Mouse (Mus musculus) MEL (cell line): ENCODE data around the gene Ctnnd2. TPM values are rescaled to one million over a fixed set of nuclear protein-coding genes. Genes with fewer than 3 reads are reported as not detected.

Experiments used
- DNase-seq: peaks from one replicate; pipeline ENCODE4 v3.0.0; 2011; ENCODE audit warnings: low read depth, low spot score
- H3K27ac ChIP-seq: 2 replicates; pipeline ENCODE4 v1.5.1; 2012; ENCODE audit warnings: low read depth, mild to moderate bottlenecking, control low read depth, low read length, moderate library complexity; ENCODE audit not compliant: control insufficient read depth
- H3K27me3 ChIP-seq, 2 experiments: fragments of 150-350 bp in 1 of 2; sonication (generic) in 1 of 2; 2 replicates each; pipeline ENCODE4 v1.6.1; 2012; ENCODE audit warnings: low read length in 2 of 2, mild to moderate bottlenecking in 2 of 2, improper control_type of control experiment in 1 of 2, moderate library complexity in 1 of 2; ENCODE audit not compliant: insufficient read depth in 2 of 2, control insufficient read depth in 1 of 2
- H3K36me3 ChIP-seq, 2 experiments: 2 replicates each; pipeline ENCODE4 v1.6.1; 2012 to 2014; ENCODE audit warnings: low read length in 2 of 2, improper control_type of control experiment in 1 of 2, inconsistent platforms in 1 of 2, mild to moderate bottlenecking in 1 of 2; ENCODE audit not compliant: insufficient read depth in 2 of 2, control insufficient read depth in 1 of 2
- H3K4me1 ChIP-seq, 2 experiments: fragments of 150-350 bp in 1 of 2; sonication (generic) in 1 of 2; 2 replicates each; pipeline ENCODE4 v1.6.1; 2012; ENCODE audit warnings: low read length in 2 of 2, improper control_type of control experiment in 1 of 2, mild to moderate bottlenecking in 1 of 2; ENCODE audit not compliant: insufficient read depth in 2 of 2, control insufficient read depth in 1 of 2
- H3K4me3 ChIP-seq, 2 experiments: fragments of 150-350 bp in 1 of 2; sonication (generic) in 1 of 2; 2 replicates each; pipeline ENCODE4 v1.5.1; 2012; ENCODE audit warnings: low read depth in 2 of 2, low read length in 2 of 2, mild to moderate bottlenecking in 2 of 2, moderate library complexity in 2 of 2, control low read depth in 1 of 2, improper control_type of control experiment in 1 of 2; ENCODE audit not compliant: control insufficient read depth in 1 of 2, insufficient read depth in 1 of 2
- H3K79me2 ChIP-seq: 2 replicates; pipeline ENCODE4 v1.6.1; 2012; ENCODE audit warnings: mild to moderate bottlenecking, low read length, moderate library complexity; ENCODE audit not compliant: control insufficient read depth, poor library complexity, insufficient read depth
- H3K9ac ChIP-seq: 2 replicates; pipeline ENCODE4 v1.6.1; 2012; ENCODE audit warnings: low read depth, mild to moderate bottlenecking, control low read depth, low read length, moderate library complexity; ENCODE audit not compliant: control insufficient read depth, poor library complexity, severe bottlenecking
- H3K9me3 ChIP-seq: fragments of 150-350 bp; sonication (generic); replicated peaks from 2 replicates; pipeline ENCODE4 v1.6.1; 2012; ENCODE audit warnings: mild to moderate bottlenecking, low read length, improper control_type of control experiment, moderate library complexity; ENCODE audit not compliant: insufficient read depth
- CHD1 ChIP-seq: IDR thresholded peaks from 2 replicates; pipeline ENCODE4 v1.6.1; 2012; ENCODE audit warnings: low read depth, mild to moderate bottlenecking, inconsistent platforms, low read length, improper control_type of control experiment
- CHD2 ChIP-seq: IDR thresholded peaks from 2 replicates; pipeline ENCODE4 v1.6.1; 2011; ENCODE audit warnings: low read length, improper control_type of control experiment
- E2F4 ChIP-seq: IDR thresholded peaks from 2 replicates; pipeline ENCODE4 v1.6.1; 2011; ENCODE audit warnings: low read depth, low read length, improper control_type of control experiment, borderline replicate concordance
- EP300 ChIP-seq, 2 experiments: IDR thresholded peaks; 2 replicates each; pipeline ENCODE4 v1.6.1; 2011; ENCODE audit warnings: improper control_type of control experiment in 2 of 2, low read length in 2 of 2, low read depth in 1 of 2, mild to moderate bottlenecking in 1 of 2
- ETS1 ChIP-seq: IDR thresholded peaks from 2 replicates; pipeline ENCODE4 v1.6.1; 2012; ENCODE audit warnings: low read depth, mild to moderate bottlenecking, inconsistent platforms, low read length, improper control_type of control experiment, moderate library complexity
- GATA1 ChIP-seq: IDR thresholded peaks from 2 replicates; pipeline ENCODE4 v1.6.1; 2011; ENCODE audit warnings: low read depth, low read length, improper control_type of control experiment
- JUND ChIP-seq: IDR thresholded peaks from 2 replicates; pipeline ENCODE4 v1.6.1; 2011; ENCODE audit warnings: low read depth, mild to moderate bottlenecking, improper control_type of control experiment, low read length
- KAT2A ChIP-seq: conservative IDR thresholded peaks from 2 replicates; pipeline ENCODE4 v1.6.1; 2012; ENCODE audit warnings: low read depth, low read length, improper control_type of control experiment, inconsistent platforms
- MAZ ChIP-seq: IDR thresholded peaks from 2 replicates; pipeline ENCODE4 v1.6.1; 2012; ENCODE audit warnings: low read depth, mild to moderate bottlenecking, inconsistent platforms, low read length, improper control_type of control experiment
- MYB ChIP-seq: IDR thresholded peaks from 2 replicates; pipeline ENCODE4 v1.6.1; 2011; ENCODE audit warnings: mild to moderate bottlenecking, low read depth, low read length, improper control_type of control experiment
- POLR2AphosphoS2 ChIP-seq: IDR thresholded peaks from 2 replicates; pipeline ENCODE4 v1.6.1; 2011; ENCODE audit warnings: low read length, improper control_type of control experiment
- USF1 ChIP-seq: IDR thresholded peaks from 2 replicates; pipeline ENCODE4 v1.6.1; 2014; ENCODE audit warnings: low read depth, mild to moderate bottlenecking, inconsistent platforms, low read length, improper control_type of control experiment, moderate library complexity
- USF2 ChIP-seq, 2 experiments: IDR thresholded peaks; 2 replicates each; pipeline ENCODE4 v1.6.1; 2011 to 2012; ENCODE audit warnings: improper control_type of control experiment in 2 of 2, low read length in 2 of 2, borderline replicate concordance in 1 of 2, inconsistent platforms in 1 of 2, low read depth in 1 of 2, mild to moderate bottlenecking in 1 of 2; ENCODE audit not compliant: insufficient read depth in 1 of 2
- ZMIZ1 ChIP-seq: IDR thresholded peaks from 2 replicates; pipeline ENCODE4 v1.6.1; 2012; ENCODE audit warnings: low read depth, mild to moderate bottlenecking, inconsistent platforms, low read length, improper control_type of control experiment, moderate library complexity
- polyA plus RNA-seq, 2 experiments: library from polyadenylated mRNA; stranded (reverse) in 1 of 2; unstranded in 1 of 2; fragments of >175 nt in 1 of 2; fragments of >200 nt in 1 of 2; gene quantifications; 2 replicates each; pipeline versions ENCODE4 v1.2.1 to v1.2.4; 2012; ENCODE audit warnings: low replicate concordance in 2 of 2, low read depth in 1 of 2; ENCODE audit not compliant: insufficient read length in 2 of 2, insufficient read depth in 1 of 2, missing spikeins in 1 of 2
- total RNA-seq: library from RNA; depleted of rRNA; stranded (reverse); fragments of 300-350 nt; gene quantifications from 2 replicates; pipeline ENCODE4 v1.2.3, GENCODE M21; 2012

The Ctnnd2 gene
- total and polyA plus RNA-seq, 3 experiments, result 0.03 TPM; not detected in 2

DNA sequence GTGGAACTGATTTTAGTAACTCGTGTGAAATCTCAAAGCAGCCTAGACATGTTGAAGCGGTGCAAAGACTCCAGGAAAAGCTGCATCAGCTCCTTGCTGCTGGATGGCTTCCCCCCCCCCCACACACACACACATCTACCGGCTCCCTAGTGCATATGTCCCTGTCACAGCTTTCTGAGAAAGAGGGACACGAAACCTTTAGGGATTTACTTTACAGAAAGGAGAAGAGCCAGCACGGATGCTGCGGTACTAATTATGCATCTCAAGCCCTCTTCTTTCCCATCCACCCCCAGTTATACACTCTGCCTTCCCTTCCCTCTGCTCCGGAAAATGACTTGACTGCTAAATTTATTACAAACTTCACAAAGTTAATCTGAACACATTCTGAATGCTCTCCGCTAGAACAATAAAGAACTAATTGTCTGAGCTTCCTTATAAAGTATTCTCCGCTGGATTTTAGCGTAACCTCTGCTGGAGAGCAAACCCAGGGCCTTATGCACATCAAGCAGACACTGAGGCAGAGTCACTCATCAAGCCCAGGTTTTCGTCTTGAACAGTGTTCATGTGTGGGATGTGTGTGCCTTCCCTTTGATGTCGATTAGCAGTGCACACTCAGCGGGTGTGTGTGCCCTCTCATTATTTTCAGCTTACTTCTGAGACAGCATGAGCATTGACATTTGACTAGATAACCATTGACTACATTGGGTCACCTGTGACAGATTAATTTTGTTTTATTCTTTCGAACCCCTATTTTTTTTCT, 510.1 kb downstream of the Ctnnd2 start:
- TF ChIP-seq KAT2A (no peak), ETS1 (no peak), CHD1 (no peak), POLR2AphosphoS2 (no peak), GATA1 (no peak), MAZ (no peak)
- H3K9me3 ChIP-seq, result no peaks in the 10 kb centered on the region
- H3K4me1 ChIP-seq, result no peaks in the 10 kb centered on the region
- H3K27me3 ChIP-seq, result no peaks in the 10 kb centered on the region
- DNase-seq, result no peak
- H3K9ac ChIP-seq, result no peak overlapping the region
- no peaks in the 10 kb centered on the region for H3K36me3 ChIP-seq
- no peaks in the 10 kb centered on the region for H3K79me2 ChIP-seq
- H3K4me3 ChIP-seq, result no peak overlapping the region
- no peak overlapping the region for H3K27ac ChIP-seq

DNA sequence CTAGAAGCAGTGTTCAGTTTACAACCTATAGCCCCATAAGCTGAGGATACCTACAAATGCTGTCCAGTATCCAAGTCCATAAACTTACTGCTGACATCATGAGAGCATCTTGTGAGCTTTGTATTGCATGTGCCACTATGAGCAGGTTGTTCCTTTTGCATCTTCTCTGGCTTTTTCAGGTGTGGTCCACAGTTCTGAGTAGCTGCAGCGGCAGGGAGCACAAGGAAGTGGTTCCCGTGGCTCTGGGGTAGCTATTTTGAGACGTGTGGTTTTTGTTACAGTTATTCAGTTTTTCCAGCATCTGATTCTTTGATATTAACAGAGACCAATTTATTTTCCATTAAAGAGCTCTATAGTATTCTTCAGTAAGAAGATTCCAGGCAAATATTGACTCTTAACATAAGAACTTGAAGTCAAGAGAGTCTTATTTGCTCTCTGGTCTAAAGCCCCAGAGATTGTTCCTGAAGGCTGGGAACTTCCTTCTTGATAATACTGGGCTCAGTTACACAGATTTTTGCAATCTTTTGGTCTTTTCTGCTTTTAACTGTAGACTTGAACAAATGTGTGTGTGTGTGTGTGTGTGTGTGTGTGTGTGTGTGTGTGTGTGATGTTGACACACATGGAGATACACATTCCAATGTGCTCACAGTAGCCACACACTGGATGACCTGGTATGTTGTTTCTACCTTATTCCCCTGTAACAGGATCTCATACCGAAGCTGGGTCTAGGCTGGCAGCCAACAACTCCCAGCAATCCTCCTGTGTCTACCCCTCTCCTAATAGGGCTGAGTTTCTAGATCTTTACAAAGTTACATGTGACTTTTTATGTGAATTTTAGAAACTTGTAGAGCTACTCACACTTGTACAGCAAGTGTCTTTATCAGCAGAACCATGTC, 514.1 kb downstream of the Ctnnd2 start:
- no peaks in the 10 kb centered on the region; the same call in 1 of the 2 replicates for H3K9me3 ChIP-seq
- H3K9ac ChIP-seq, result no peak overlapping the region
- no peak for DNase-seq
- H3K79me2 ChIP-seq, result no peaks in the 10 kb centered on the region
- no peak overlapping the region for H3K4me3 ChIP-seq
- no peaks in the 10 kb centered on the region for H3K27me3 ChIP-seq
- no peak overlapping the region for H3K27ac ChIP-seq
- H3K36me3 ChIP-seq, result no peaks in the 10 kb centered on the region
- no peak for TF ChIP-seq USF2 (IDR thresholded peaks at IDR 0.05; ENCODE audit: borderline replicate concordance in 1 of 2, insufficient read depth in 1 of 2, low read depth in 1 of 2, low read length in 2 of 2)
- TF ChIP-seq JUND, result no peak
- no peak for TF ChIP-seq POLR2AphosphoS2
- TF ChIP-seq EP300 (IDR thresholded peaks at IDR 0.05; ENCODE audit: low read depth in 1 of 2, low read length in 2 of 2), result no peak
- TF ChIP-seq MYB, result no peak
- TF ChIP-seq E2F4, result no peak
- no peak for TF ChIP-seq KAT2A
- TF ChIP-seq CHD2, result no peak
- no peak for TF ChIP-seq USF1
- no peak for TF ChIP-seq ZMIZ1
- TF ChIP-seq CHD1, result no peak
- no peaks in the 10 kb centered on the region for H3K4me1 ChIP-seq
